Mouse (Mus musculus): ENCODE measurements around the gene Shf. TPM values are rescaled to one million over a fixed set of nuclear protein-coding genes. Genes with fewer than 3 reads are reported as not detected.
"Not testable (repeated sequence)": the region's sequence is repeated elsewhere in the genome, so short reads cannot be mapped to it uniquely, and the experiment has no call there.

Shf gene
- total RNA-seq, 1 experiment: 9.2 TPM

- TF ChIP-seq CHD2 (IDR thresholded peaks at IDR 0.05; ENCODE audit: low read depth, low read length) (no peak), HCFC1 (IDR thresholded peaks at IDR 0.05; ENCODE audit: borderline replicate concordance, insufficient read depth, low read length) (no peak), ZNF384 (IDR thresholded peaks at IDR 0.05; ENCODE audit: low read depth, low read length) (no peak), MAFK (IDR thresholded peaks at IDR 0.05; ENCODE audit: insufficient read depth, low read depth, low read length) (no peak), ZC3H11A (IDR thresholded peaks at IDR 0.05; ENCODE audit: borderline replicate concordance, low read depth, low read length) (no peak)
- in situ Hi-C loops (cut with MboI; ENCODE audit: low sequenced_read_pairs in 2 of 2, unreplicated experiment in 2 of 2): no loop called here
- Histone ChIP-seq H3K4me3 (ENCODE audit: insufficient read depth in 1 of 2, low read depth in 1 of 2, low read length in 2 of 2, poor library complexity in 1 of 2, severe bottlenecking in 1 of 2) (no peak overlapping the region), H3K36me3 (ENCODE audit: control insufficient read depth, insufficient read depth, low read length, poor library complexity, severe bottlenecking) (peaks cover 2% of the 10 kb centered on the region; the same call in 1 of the 2 replicates), H3K27ac (ENCODE audit: insufficient read depth, low read depth, low read length, poor library complexity, severe bottlenecking) (no peak overlapping the region), H3K4me1 (ENCODE audit: control insufficient read depth in 2 of 2, insufficient read depth in 2 of 2, low read length in 2 of 2, poor library complexity in 1 of 2) (peaks cover 0 to 20% of the 10 kb centered on the region in 2 experiments; a peak in 2 of 4 replicates), H3K9me3 (ENCODE audit: control insufficient read depth, insufficient read depth, low read depth, low read length) (no peaks in the 10 kb centered on the region), H3K9ac (ENCODE audit: insufficient read depth, low read depth, low read length, poor library complexity, severe bottlenecking) (no peak overlapping the region)
- no peak for DNase-seq (ENCODE audit: low read depth, low spot score)
Measured at GRCm38 (mm10) chr2:122345106-122345893, 23.7 kb downstream of the Shf start.

- no peak overlapping the region for H3K9ac ChIP-seq (ENCODE audit: insufficient read depth, low read depth, low read length, poor library complexity, severe bottlenecking)
- H3K4me1 ChIP-seq (ENCODE audit: control insufficient read depth in 2 of 2, insufficient read depth in 2 of 2, low read length in 2 of 2, poor library complexity in 1 of 2): peaks cover 0 to 18% of the 10 kb centered on the region in 2 experiments; a peak in 3 of 4 replicates
- H3K9me3 ChIP-seq (ENCODE audit: control insufficient read depth, insufficient read depth, low read depth, low read length): no peaks in the 10 kb centered on the region
- in situ Hi-C loops (cut with MboI; ENCODE audit: low sequenced_read_pairs in 2 of 2, unreplicated experiment in 2 of 2): no loop called here
- H3K4me3 ChIP-seq (ENCODE audit: insufficient read depth in 1 of 2, low read depth in 1 of 2, low read length in 2 of 2, poor library complexity in 1 of 2, severe bottlenecking in 1 of 2): peak overlapping the region in 1 of 2 experiments; percentile 56; a peak in 2 of 4 replicates
- TF ChIP-seq CHD2 (IDR thresholded peaks at IDR 0.05; ENCODE audit: low read depth, low read length) (no peak), ZC3H11A (IDR thresholded peaks at IDR 0.05; ENCODE audit: borderline replicate concordance, low read depth, low read length) (no peak), MAFK (IDR thresholded peaks at IDR 0.05; ENCODE audit: insufficient read depth, low read depth, low read length) (no peak), ZNF384 (IDR thresholded peaks at IDR 0.05; ENCODE audit: low read depth, low read length) (no peak), HCFC1 (IDR thresholded peaks at IDR 0.05; ENCODE audit: borderline replicate concordance, insufficient read depth, low read length) (no peak)
- DNase-seq (ENCODE audit: low read depth, low spot score): no peak
- no peaks in the 10 kb centered on the region for H3K36me3 ChIP-seq (ENCODE audit: control insufficient read depth, insufficient read depth, low read length, poor library complexity, severe bottlenecking)
- H3K27ac ChIP-seq (ENCODE audit: insufficient read depth, low read depth, low read length, poor library complexity, severe bottlenecking): no peak overlapping the region
Measured at GRCm38 (mm10) chr2:122337291-122337690, 31.7 kb downstream of the Shf start.

GRCm38 (mm10) chr2:122334170-122334569, 34.8 kb downstream of the Shf start:
- Histone ChIP-seq H3K27ac (ENCODE audit: insufficient read depth, low read depth, low read length, poor library complexity, severe bottlenecking) (no peak overlapping the region), H3K9ac (ENCODE audit: insufficient read depth, low read depth, low read length, poor library complexity, severe bottlenecking) (no peak overlapping the region), H3K4me1 (ENCODE audit: control insufficient read depth in 2 of 2, insufficient read depth in 2 of 2, low read length in 2 of 2, poor library complexity in 1 of 2) (peaks cover 0 to 12% of the 10 kb centered on the region in 2 experiments; a peak in 3 of 4 replicates), H3K36me3 (ENCODE audit: control insufficient read depth, insufficient read depth, low read length, poor library complexity, severe bottlenecking) (no peaks in the 10 kb centered on the region), H3K4me3 (ENCODE audit: insufficient read depth in 1 of 2, low read depth in 1 of 2, low read length in 2 of 2, poor library complexity in 1 of 2, severe bottlenecking in 1 of 2) (no peak overlapping the region), H3K9me3 (ENCODE audit: control insufficient read depth, insufficient read depth, low read depth, low read length) (no peaks in the 10 kb centered on the region)
- in situ Hi-C loops (cut with MboI; ENCODE audit: low sequenced_read_pairs in 2 of 2, unreplicated experiment in 2 of 2): no loop called here
- TF ChIP-seq CHD2 (IDR thresholded peaks at IDR 0.05; ENCODE audit: low read depth, low read length): no peak
- TF ChIP-seq ZC3H11A (IDR thresholded peaks at IDR 0.05; ENCODE audit: borderline replicate concordance, low read depth, low read length): no peak
- TF ChIP-seq MAFK (IDR thresholded peaks at IDR 0.05; ENCODE audit: insufficient read depth, low read depth, low read length): no peak
- no peak for TF ChIP-seq ZNF384 (IDR thresholded peaks at IDR 0.05; ENCODE audit: low read depth, low read length)
- TF ChIP-seq HCFC1 (IDR thresholded peaks at IDR 0.05; ENCODE audit: borderline replicate concordance, insufficient read depth, low read length): no peak
- DNase-seq (ENCODE audit: low read depth, low spot score): peak; percentile 75

- no peak overlapping the region for H3K9ac ChIP-seq (ENCODE audit: insufficient read depth, low read depth, low read length, poor library complexity, severe bottlenecking)
- peaks cover 0 to 8% of the 10 kb centered on the region in 2 experiments; a peak in 2 of 4 replicates for H3K4me1 ChIP-seq (ENCODE audit: control insufficient read depth in 2 of 2, insufficient read depth in 2 of 2, low read length in 2 of 2, poor library complexity in 1 of 2)
- no peak overlapping the region for H3K27ac ChIP-seq (ENCODE audit: insufficient read depth, low read depth, low read length, poor library complexity, severe bottlenecking)
- in situ Hi-C loops (cut with MboI; ENCODE audit: low sequenced_read_pairs in 2 of 2, unreplicated experiment in 2 of 2): no loop called here
- no peak overlapping the region for H3K4me3 ChIP-seq (ENCODE audit: insufficient read depth in 1 of 2, low read depth in 1 of 2, low read length in 2 of 2, poor library complexity in 1 of 2, severe bottlenecking in 1 of 2)
- no peak for DNase-seq (ENCODE audit: low read depth, low spot score)
- H3K36me3 ChIP-seq (ENCODE audit: control insufficient read depth, insufficient read depth, low read length, poor library complexity, severe bottlenecking): no peaks in the 10 kb centered on the region
- no peaks in the 10 kb centered on the region for H3K9me3 ChIP-seq (ENCODE audit: control insufficient read depth, insufficient read depth, low read depth, low read length)
- TF ChIP-seq MAFK (IDR thresholded peaks at IDR 0.05; ENCODE audit: insufficient read depth, low read depth, low read length) (no peak), ZNF384 (IDR thresholded peaks at IDR 0.05; ENCODE audit: low read depth, low read length) (no peak), CHD2 (IDR thresholded peaks at IDR 0.05; ENCODE audit: low read depth, low read length) (no peak), HCFC1 (IDR thresholded peaks at IDR 0.05; ENCODE audit: borderline replicate concordance, insufficient read depth, low read length) (no peak), ZC3H11A (IDR thresholded peaks at IDR 0.05; ENCODE audit: borderline replicate concordance, low read depth, low read length) (no peak)
Measured at GRCm38 (mm10) chr2:122332222-122332621, 36.7 kb downstream of the Shf start.

GRCm38 (mm10) chr2:122330317-122330716, 38.6 kb downstream of the Shf start:
- H3K9me3 ChIP-seq (ENCODE audit: control insufficient read depth, insufficient read depth, low read depth, low read length); H3K4me3 ChIP-seq (ENCODE audit: insufficient read depth in 1 of 2, low read depth in 1 of 2, low read length in 2 of 2, poor library complexity in 1 of 2, severe bottlenecking in 1 of 2); H3K4me1 ChIP-seq (ENCODE audit: control insufficient read depth in 2 of 2, insufficient read depth in 2 of 2, low read length in 2 of 2, poor library complexity in 1 of 2); H3K27ac ChIP-seq (ENCODE audit: insufficient read depth, low read depth, low read length, poor library complexity, severe bottlenecking); H3K9ac ChIP-seq (ENCODE audit: insufficient read depth, low read depth, low read length, poor library complexity, severe bottlenecking); H3K36me3 ChIP-seq (ENCODE audit: control insufficient read depth, insufficient read depth, low read length, poor library complexity, severe bottlenecking); DNase-seq (ENCODE audit: low read depth, low spot score); in situ Hi-C loops (cut with MboI; ENCODE audit: low sequenced_read_pairs in 2 of 2, unreplicated experiment in 2 of 2): not testable (repeated sequence)

Data from ES-E14 (cell line).